Mouse (Mus musculus) MEL (cell line): Measurements from ENCODE around the gene Egfem1.

Experiments used
- CTCF ChIP-seq, 3 experiments: IDR thresholded peaks in 2 of 3; conservative IDR thresholded peaks in 1 of 3; 2 replicates each; pipeline ENCODE4 v1.5.1; 2011 to 2012; ENCODE audit warnings: low read length in 3 of 3, low read depth in 2 of 3, mild to moderate bottlenecking in 2 of 3, improper control_type of control experiment in 1 of 3, inconsistent platforms in 1 of 3, mixed read lengths in 1 of 3, moderate library complexity in 1 of 3; ENCODE audit not compliant: control insufficient read depth in 1 of 3, insufficient read depth in 1 of 3, poor library complexity in 1 of 3, severe bottlenecking in 1 of 3
- EP300 ChIP-seq, 2 experiments: IDR thresholded peaks; 2 replicates each; pipeline ENCODE4 v1.6.1; 2011; ENCODE audit warnings: improper control_type of control experiment in 2 of 2, low read length in 2 of 2, low read depth in 1 of 2, mild to moderate bottlenecking in 1 of 2
- POLR2A ChIP-seq, 2 experiments: IDR thresholded peaks; 2 replicates each; pipeline ENCODE4 v1.6.1; 2011 to 2012; ENCODE audit warnings: low read length in 2 of 2, mild to moderate bottlenecking in 2 of 2, control low read depth in 1 of 2, improper control_type of control experiment in 1 of 2, low read depth in 1 of 2, moderate library complexity in 1 of 2; ENCODE audit not compliant: control insufficient read depth in 1 of 2, insufficient read depth in 1 of 2, poor library complexity in 1 of 2
- POLR2AphosphoS5 ChIP-seq: IDR thresholded peaks from 2 replicates; pipeline ENCODE4 v1.6.1; 2012; ENCODE audit warnings: low read depth, borderline replicate concordance, mild to moderate bottlenecking, inconsistent platforms, low read length, moderate library complexity, mixed read lengths
- SIN3A ChIP-seq: IDR thresholded peaks from 2 replicates; pipeline ENCODE4 v1.6.1; 2012; ENCODE audit warnings: low read length, improper control_type of control experiment, inconsistent platforms
- USF1 ChIP-seq: IDR thresholded peaks from 2 replicates; pipeline ENCODE4 v1.6.1; 2014; ENCODE audit warnings: low read depth, mild to moderate bottlenecking, inconsistent platforms, low read length, improper control_type of control experiment, moderate library complexity
- ZNF384 ChIP-seq: IDR thresholded peaks from 2 replicates; pipeline ENCODE4 v1.6.1; 2012; ENCODE audit warnings: low read depth, mild to moderate bottlenecking, inconsistent platforms, low read length, improper control_type of control experiment

DNA sequence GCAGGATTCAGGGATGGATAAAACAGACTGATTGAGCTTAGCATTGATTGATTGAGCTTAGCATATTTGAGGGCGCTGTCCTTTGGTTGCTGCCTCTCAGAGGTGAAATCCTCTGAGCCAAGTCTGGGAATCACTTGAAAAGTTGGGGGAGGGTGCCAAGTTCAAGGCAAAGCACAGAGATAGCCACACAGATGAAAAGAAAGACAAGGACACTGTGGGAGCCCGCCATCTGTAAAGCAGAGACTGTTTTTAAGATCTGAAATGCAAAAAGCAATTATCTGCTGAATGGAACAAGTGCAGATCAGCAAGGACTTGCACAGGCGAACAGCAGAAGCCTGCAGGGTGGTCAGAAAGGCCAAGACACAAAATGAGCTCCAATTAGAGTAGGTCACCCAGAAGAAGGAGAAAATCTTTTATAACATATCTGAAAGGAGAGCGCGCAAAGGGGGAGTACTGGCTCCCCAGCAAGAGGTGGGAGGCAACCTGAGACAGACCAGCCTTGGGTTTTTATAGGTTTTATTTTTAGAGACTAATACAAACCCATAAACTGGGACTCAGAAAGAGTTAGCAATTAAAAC lies 367.1 kb downstream of the Egfem1 start:
- TF ChIP-seq CTCF (IDR thresholded peaks at IDR 0.05 in 2 of 3, conservative IDR thresholded peaks at IDR 0.05 in 1 of 3; ENCODE audit: control insufficient read depth in 1 of 3, insufficient read depth in 1 of 3, low read depth in 2 of 3, low read length in 3 of 3, poor library complexity in 1 of 3, severe bottlenecking in 1 of 3) (no peak), EP300 (IDR thresholded peaks at IDR 0.05; ENCODE audit: low read depth in 1 of 2, low read length in 2 of 2) (no peak), POLR2A (IDR thresholded peaks at IDR 0.05; ENCODE audit: control insufficient read depth in 1 of 2, insufficient read depth in 1 of 2, low read depth in 1 of 2, low read length in 2 of 2, poor library complexity in 1 of 2) (no peak), ZNF384 (no peak), USF1 (no peak), POLR2AphosphoS5 (no peak), SIN3A (no peak)
